8 mouse cellular contexts compared by ENCODE assay signal in genomic region chr15:67019194-67019661, GRCm38 (mm10).
DNase-seq lines count a peak whose midpoint lies in the region; ATAC-seq and TF ChIP-seq lines count a peak whose summit lies in the region.

No protein-coding gene starts in this region.

- WGBS in heart, embryonic 10.5 days: 27% methylated on average over 6 of the region's 6 CpGs
- 5% methylated on average over 6 of the region's 6 CpGs for WGBS in kidney, postnatal 0 days
- 43% methylated on average over 6 of the region's 6 CpGs for WGBS in midbrain, postnatal 0 days

- H3K27ac ChIP-seq in heart, embryonic 10.5 days: 0 out of 2 replicates have a peak overlapping the region, but pooled peaks have one; percentile 42
- H3K27ac ChIP-seq in kidney, postnatal 0 days: peak overlapping the region; percentile 75
- no peak overlapping the region for H3K27ac ChIP-seq in midbrain, postnatal 0 days (ENCODE audit: low read depth, low read length)

- no peak overlapping the region for H3K4me2 ChIP-seq in kidney, postnatal 0 days (ENCODE audit: low read length)
- no peak overlapping the region for H3K4me2 ChIP-seq in midbrain, postnatal 0 days (ENCODE audit: low read depth, low read length, poor library complexity, severe bottlenecking)

- peak; percentile 30 for DNase-seq in ovary, adult 18-20 months (ENCODE audit: low spot score)
- DNase-seq in ovary, postnatal 10 days (ENCODE audit: low spot score): no peak
- DNase-seq in heart, embryonic 10.5 days (ENCODE audit: low spot score): no peak
- DNase-seq in kidney, postnatal 0 days (ENCODE audit: low spot score): peak; percentile 79
- peak; percentile 36 for DNase-seq in midbrain, postnatal 0 days (ENCODE audit: low spot score)
- DNase-seq in thymus, postnatal 14 days: no peak
- no peak for DNase-seq in thymus, postnatal 0 days (ENCODE audit: low spot score)
- DNase-seq in layer of hippocampus, adult 11-12 months (ENCODE audit: low spot score): no peak

- 0 out of 2 replicates have a peak, but pooled peaks cover 4% of the 10 kb centered on the region for H3K27me3 ChIP-seq in heart, embryonic 10.5 days (ENCODE audit: insufficient read depth, poor library complexity, severe bottlenecking)
- H3K27me3 ChIP-seq in kidney, postnatal 0 days (ENCODE audit: insufficient read depth, low read length): no peaks in the 10 kb centered on the region
- no peaks in the 10 kb centered on the region for H3K27me3 ChIP-seq in midbrain, postnatal 0 days (ENCODE audit: insufficient read depth, low read length)

- ATAC-seq in kidney, postnatal 0 days (replicated peaks; ENCODE audit: low FRiP score, low read depth): peak; percentile 72
- ATAC-seq in midbrain, postnatal 0 days (ENCODE audit: low FRiP score): peak; percentile 63

- H3K4me1 ChIP-seq in heart, embryonic 10.5 days: peaks cover 19% of the 10 kb centered on the region
- 0 out of 2 replicates have a peak, but pooled peaks cover 9% of the 10 kb centered on the region for H3K4me1 ChIP-seq in kidney, postnatal 0 days (replicated peaks; ENCODE audit: insufficient read depth, low read length)
- no peaks in the 10 kb centered on the region for H3K4me1 ChIP-seq in midbrain, postnatal 0 days (ENCODE audit: insufficient read depth, low read length)

- no peak for TF ChIP-seq CTCF in kidney, postnatal 0 days (IDR thresholded peaks at IDR 0.05; ENCODE audit: low read depth)
- TF ChIP-seq CTCF in midbrain, postnatal 0 days (IDR thresholded peaks at IDR 0.05): no peak

- 0 out of 2 replicates have a peak overlapping the region, but pooled peaks have one; percentile 13 for H3K9ac ChIP-seq in kidney, postnatal 0 days (ENCODE audit: low read depth, low read length)
- no peak overlapping the region for H3K9ac ChIP-seq in midbrain, postnatal 0 days (replicated peaks; ENCODE audit: low read length, poor library complexity, severe bottlenecking)

- no peaks in the 10 kb centered on the region for H3K9me3 ChIP-seq in heart, embryonic 10.5 days
- 0 out of 2 replicates have a peak, but pooled peaks cover 3% of the 10 kb centered on the region for H3K9me3 ChIP-seq in kidney, postnatal 0 days (replicated peaks; ENCODE audit: low read length)
- H3K9me3 ChIP-seq in midbrain, postnatal 0 days (ENCODE audit: low read length): no peaks in the 10 kb centered on the region

- H3K4me3 ChIP-seq in heart, embryonic 10.5 days: no peak overlapping the region
- H3K4me3 ChIP-seq in kidney, postnatal 0 days (replicated peaks; ENCODE audit: low read depth, low read length): no peak overlapping the region
- H3K4me3 ChIP-seq in midbrain, postnatal 0 days (ENCODE audit: low read depth, low read length): no peak overlapping the region

- no peaks in the 10 kb centered on the region for H3K36me3 ChIP-seq in heart, embryonic 10.5 days
- no peaks in the 10 kb centered on the region for H3K36me3 ChIP-seq in kidney, postnatal 0 days (ENCODE audit: insufficient read depth, low read length)
- no peaks in the 10 kb centered on the region for H3K36me3 ChIP-seq in midbrain, postnatal 0 days (ENCODE audit: insufficient read depth, low read length)

Comparison
In these comparisons a context has a peak if more than half of its experiments do, and no peak if none do; other contexts are left out.
1. DNase-seq: peak in ovary, adult 18-20 months (single experiment), kidney, postnatal 0 days (single experiment) and midbrain, postnatal 0 days (single experiment); none in ovary, postnatal 10 days (single experiment), heart, embryonic 10.5 days (single experiment), thymus, postnatal 14 days (single experiment), thymus, postnatal 0 days (single experiment) and layer of hippocampus, adult 11-12 months (single experiment).